Mouse (Mus musculus) mouse embryonic stem cell (cell line): ENCODE measurements around the gene Shank3.

Experiments used
- in situ Hi-C, 2 experiments: fragments of 300-500 bp; cut with MboI; formaldehyde crosslinking; loops; 1 replicate in 1 of 2; 3 replicates in 1 of 2; pipeline ENCODE4 v1.14.3; 2019 to 2020; ENCODE audit warnings: low sequenced_read_pairs in 2 of 2, low pct_unique_long_range_greater_than_20kb in 1 of 2, mixed read lengths in 1 of 2; ENCODE audit not compliant: unreplicated experiment in 1 of 2

Shank3 gene

GRCm38 (mm10) chr15:89475611-89476474 is 23.6 kb upstream of the Shank3 start:
- in situ Hi-C loops, result no loop called here

- in situ Hi-C loops, result no loop called here
These were observed 23.0 kb upstream of the Shank3 start for GRCm38 (mm10) chr15:89476475-89476815.

- in situ Hi-C loops, result no loop called here
These were observed 22.3 kb upstream of the Shank3 start, which contains the start of gene Arsa for GRCm38 (mm10) chr15:89477091-89477491. Gene Arsa, minus strand, starts transcription at chr15:89477425.

- in situ Hi-C loops, result no loop called here
These were observed 21.6 kb upstream of the Shank3 start for GRCm38 (mm10) chr15:89477806-89478205.

GRCm38 (mm10) chr15:89478622-89479021 is 20.8 kb upstream of the Shank3 start:
- in situ Hi-C loops, result no loop called here

GRCm38 (mm10) chr15:89480584-89480983 is 18.8 kb upstream of the Shank3 start:
- in situ Hi-C loops, result no loop called here

GRCm38 (mm10) chr15:89488182-89488581 is 11.2 kb upstream of the Shank3 start:
- in situ Hi-C loops, result no loop called here

GRCm38 (mm10) chr15:89488611-89489117 is 10.8 kb upstream of the Shank3 start:
- in situ Hi-C loops, result no loop called here

- in situ Hi-C loops, result no loop called here
These were observed 4.5 kb upstream of the Shank3 start for GRCm38 (mm10) chr15:89494970-89495369.

- in situ Hi-C loops, result no loop called here
These were observed 3.3 kb upstream of the Shank3 start for GRCm38 (mm10) chr15:89496131-89496530.

GRCm38 (mm10) chr15:89496841-89497240 is 2.6 kb upstream of the Shank3 start:
- in situ Hi-C loops, result no loop called here

- in situ Hi-C loops, result no loop called here
These were observed 1.9 kb upstream of the Shank3 start for GRCm38 (mm10) chr15:89497391-89498048.

- in situ Hi-C loops, result no loop called here
These were observed 1.1 kb upstream of the Shank3 start for GRCm38 (mm10) chr15:89498049-89498960.

- in situ Hi-C loops, result no loop called here
These were observed 379 bp downstream of the Shank3 start for GRCm38 (mm10) chr15:89499784-89500220.

GRCm38 (mm10) chr15:89500221-89500791 is 883 bp downstream of the Shank3 start:
- in situ Hi-C loops, result no loop called here

GRCm38 (mm10) chr15:89501321-89501720 is 1.9 kb downstream of the Shank3 start:
- in situ Hi-C loops, result no loop called here

GRCm38 (mm10) chr15:89504838-89505237 is 5.4 kb downstream of the Shank3 start:
- in situ Hi-C loops, result no loop called here

GRCm38 (mm10) chr15:89507751-89508150 is 8.3 kb downstream of the Shank3 start:
- in situ Hi-C loops, result no loop called here
